Mouse (Mus musculus): ENCODE measurements around the gene Cpped1. TPM values are rescaled to one million over a fixed set of nuclear protein-coding genes. Genes with fewer than 3 reads are reported as not detected.

Cpped1 gene
- total RNA-seq, 1 experiment from 2014 or later = 5.2 TPM

- no peak for ATAC-seq (replicated peaks; ENCODE audit: insufficient number of reproducible peaks, low FRiP score, low TSS enrichment, poor library complexity, severe bottlenecking)
Measured at GRCm38 (mm10) chr16:11783337-11783736, 125.9 kb downstream of the Cpped1 start.

GRCm38 (mm10) chr16:11782082-11782481 lies 127.2 kb downstream of the Cpped1 start:
- no peak for ATAC-seq (replicated peaks; ENCODE audit: insufficient number of reproducible peaks, low FRiP score, low TSS enrichment, poor library complexity, severe bottlenecking)

- no peak for ATAC-seq (replicated peaks; ENCODE audit: insufficient number of reproducible peaks, low FRiP score, low TSS enrichment, poor library complexity, severe bottlenecking)
Measured at GRCm38 (mm10) chr16:11778715-11779460, 130.4 kb downstream of the Cpped1 start.

GRCm38 (mm10) chr16:11778191-11778590 lies 131.1 kb downstream of the Cpped1 start:
- ATAC-seq (replicated peaks; ENCODE audit: insufficient number of reproducible peaks, low FRiP score, low TSS enrichment, poor library complexity, severe bottlenecking) = no peak

- no peak for ATAC-seq (replicated peaks; ENCODE audit: insufficient number of reproducible peaks, low FRiP score, low TSS enrichment, poor library complexity, severe bottlenecking)
Measured at GRCm38 (mm10) chr16:11776528-11776927, 132.7 kb downstream of the Cpped1 start.

GRCm38 (mm10) chr16:11774321-11774720 lies 134.9 kb downstream of the Cpped1 start:
- ATAC-seq (replicated peaks; ENCODE audit: insufficient number of reproducible peaks, low FRiP score, low TSS enrichment, poor library complexity, severe bottlenecking) = no peak

- ATAC-seq (replicated peaks; ENCODE audit: insufficient number of reproducible peaks, low FRiP score, low TSS enrichment, poor library complexity, severe bottlenecking) = no peak
Measured at GRCm38 (mm10) chr16:11772318-11772717, 136.9 kb downstream of the Cpped1 start.

- ATAC-seq (replicated peaks; ENCODE audit: insufficient number of reproducible peaks, low FRiP score, low TSS enrichment, poor library complexity, severe bottlenecking) = no peak
Measured at GRCm38 (mm10) chr16:11757951-11758350, 151.3 kb downstream of the Cpped1 start.

GRCm38 (mm10) chr16:11757471-11757870 lies 151.8 kb downstream of the Cpped1 start:
- no peak for ATAC-seq (replicated peaks; ENCODE audit: insufficient number of reproducible peaks, low FRiP score, low TSS enrichment, poor library complexity, severe bottlenecking)

GRCm38 (mm10) chr16:11756598-11757245 lies 152.5 kb downstream of the Cpped1 start:
- no peak for ATAC-seq (replicated peaks; ENCODE audit: insufficient number of reproducible peaks, low FRiP score, low TSS enrichment, poor library complexity, severe bottlenecking)

GRCm38 (mm10) chr16:11755281-11756066 lies 153.8 kb downstream of the Cpped1 start:
- no peak for ATAC-seq (replicated peaks; ENCODE audit: insufficient number of reproducible peaks, low FRiP score, low TSS enrichment, poor library complexity, severe bottlenecking)

GRCm38 (mm10) chr16:11754136-11754535 lies 155.1 kb downstream of the Cpped1 start:
- ATAC-seq (replicated peaks; ENCODE audit: insufficient number of reproducible peaks, low FRiP score, low TSS enrichment, poor library complexity, severe bottlenecking) = no peak

Other genes starting within 250 kb of the Cpped1 start
- not detected in 3 replicates for gene Shisa9, start 74.7 kb upstream of the Cpped1 start, total RNA-seq (2017)